Comparison of ENCODE assay signal across 8 mouse cellular contexts in genomic region chr2:29649795-29650457, GRCm38 (mm10). TPM values are rescaled to one million over a fixed set of nuclear protein-coding genes. Genes with fewer than 3 reads are reported as not detected.
DNase-seq lines count a peak whose midpoint lies in the region; ATAC-seq lines count a peak whose summit lies in the region.

No protein-coding gene starts in this region.

- H3K4me1 ChIP-seq in heart, embryonic 11.5 days (ENCODE audit: control insufficient read depth, insufficient read depth, low read length): peaks cover 26% of the 10 kb centered on the region

- 82% methylated on average over 10 of the region's 10 CpGs for WGBS in heart, embryonic 11.5 days (ENCODE audit: insufficient replicate concordance)

- intact Hi-C loops in heart, postnatal 25 days (cut with DNase I): loop anchor here (1.0 to 2.0 kb wide), 2 partner anchors 17 to 31 kb away; partner anchors contain the start of gene Rapgef1

- no peaks in the 10 kb centered on the region for H3K36me3 ChIP-seq in heart, embryonic 11.5 days (ENCODE audit: control insufficient read depth, insufficient read depth, low read length)
- H3K36me3 ChIP-seq in splenic B cell, adult 2 months (ENCODE audit: control insufficient read depth, insufficient read depth, low read length, poor library complexity, severe bottlenecking): no peaks in the 10 kb centered on the region; the same call in 1 of the 2 replicates

- no peaks in the 10 kb centered on the region for H3K9me3 ChIP-seq in heart, embryonic 11.5 days (replicated peaks; ENCODE audit: control insufficient read depth, low read length)

- no peak overlapping the region for H3K4me2 ChIP-seq in heart, embryonic 11.5 days

- H3K9ac ChIP-seq in heart, embryonic 11.5 days (ENCODE audit: low read depth, low read length): no peak overlapping the region

- ATAC-seq in CD4-positive, CD25-positive, alpha-beta regulatory T cell, adult 4 months: peak; percentile 78
- no peak for ATAC-seq in heart, embryonic 11.5 days (replicated peaks; ENCODE audit: insufficient number of reproducible peaks, low FRiP score, low TSS enrichment)
- no peak; the same call in 1 of the 2 replicates for ATAC-seq in megakaryocyte progenitor cell, adult 5-6 weeks (replicated peaks; ENCODE audit: poor library complexity)

- peak; percentile 96 for DNase-seq in heart, adult 11 months
- DNase-seq in heart, postnatal 25 days (ENCODE audit: low spot score): no peak
- DNase-seq in kidney, postnatal 36 days: peak; percentile 79 to 83
- peak; percentile 80 for DNase-seq in splenic B cell, adult 2 months (ENCODE audit: low read depth, low spot score)
- no peak for DNase-seq in ovary, adult 18-20 months (ENCODE audit: low spot score)

- no peak overlapping the region for H3K4me3 ChIP-seq in heart, embryonic 11.5 days (ENCODE audit: low read depth, low read length)

- H3K27me3 ChIP-seq in heart, embryonic 11.5 days (ENCODE audit: control insufficient read depth, insufficient read depth, low read length): no peaks in the 10 kb centered on the region
- no peaks in the 10 kb centered on the region for H3K27me3 ChIP-seq in splenic B cell, adult 2 months (ENCODE audit: control insufficient read depth, insufficient read depth, low read length, poor library complexity, severe bottlenecking)

- H3K27ac ChIP-seq in heart, embryonic 11.5 days (ENCODE audit: low read depth, low read length): peak overlapping the region; percentile 13; the same call in 1 of the 2 replicates

RNA-seq across cellular contexts. Expression of gene Rapgef1, which starts 30.4 kb away (rescaled TPM):
- total RNA-seq in heart, postnatal 25 days (2021): 10 to 100 TPM; 85.1 to 94.1 TPM
- polyA plus RNA-seq in CD4-positive, CD25-positive, alpha-beta regulatory T cell, adult 4 months (2017; shearing (Covaris generic)): 10 to 100 TPM; 28.7 to 35.9 TPM
- 9.1 and 9.8 TPM in 2 replicates for polyA plus RNA-seq in heart, embryonic 11.5 days (2014; fragmentation: Nextera tagmentation; extraction: Ambion mirVana)
- total RNA-seq in megakaryocyte progenitor cell, adult 5-6 weeks (2015): 19.4 and 21.7 TPM in 2 replicates
- 22.9 and 24.9 TPM in 2 replicates for total RNA-seq in megakaryocyte progenitor cell, adult 5-6 weeks (2017)

Comparison
In these comparisons a context has a peak if more than half of its experiments do, and no peak if none do; other contexts are left out.
1. DNase-seq: peak in heart, adult 11 months (single experiment), kidney, postnatal 36 days (2 of 2) and splenic B cell, adult 2 months (single experiment); none in heart, postnatal 25 days (single experiment) and ovary, adult 18-20 months (single experiment).